Mouse (Mus musculus): ENCODE measurements around the gene Ap1b1. TPM values are rescaled to one million over a fixed set of nuclear protein-coding genes. Genes with fewer than 3 reads are reported as not detected.

The Ap1b1 gene
- polyA plus RNA-seq (2017; shearing (Covaris generic)): 127 TPM

DNA sequence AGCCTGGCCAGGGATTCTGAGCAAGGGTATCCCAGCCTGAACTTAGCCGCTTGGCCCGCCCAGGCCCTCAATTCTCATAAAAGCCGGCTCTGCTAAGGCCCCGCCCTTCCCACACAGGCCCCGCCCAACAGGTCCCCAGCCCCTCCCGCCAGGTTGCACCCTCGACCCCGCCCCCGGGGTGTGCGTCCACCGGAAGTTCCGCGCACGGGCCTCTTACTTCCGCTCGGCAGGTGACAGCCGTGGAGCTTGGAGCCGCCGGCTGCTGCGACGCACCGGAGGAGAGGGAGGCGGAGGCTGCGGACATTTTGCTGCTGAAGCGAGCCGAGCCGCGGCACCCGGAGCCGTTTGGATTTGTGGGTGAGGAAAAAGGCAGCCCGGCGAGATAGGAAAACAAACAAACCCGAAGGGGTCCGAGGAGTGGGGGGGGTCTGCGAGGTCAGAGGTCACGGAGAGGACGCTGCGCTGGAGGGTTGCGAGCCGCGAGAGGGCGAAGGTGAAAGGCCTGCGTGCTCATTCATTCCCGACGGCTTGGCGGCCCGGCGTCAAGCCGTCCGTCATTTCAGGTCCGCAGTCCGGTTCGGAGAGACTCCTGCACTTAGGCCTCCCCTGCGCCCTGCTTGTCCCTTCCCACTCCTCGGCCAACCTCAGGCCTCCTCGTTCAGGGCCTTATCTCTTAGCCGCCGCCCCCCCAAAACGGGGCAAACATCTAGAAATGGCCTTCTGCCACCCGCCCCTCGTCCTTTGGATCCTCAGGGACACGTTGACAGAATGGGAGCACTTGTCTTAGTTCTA is at the start of gene Ap1b1:
Ap1b1 (plus strand) TSS at position 130 of the 792 bp plus-strand sequence.

GRCm38 (mm10) chr11:4947813-4948174 is 38.8 kb upstream of the Ap1b1 start, which contains the start of gene Nefh:
Gene Nefh (minus strand): TSS chr11:4948064.

DNA sequence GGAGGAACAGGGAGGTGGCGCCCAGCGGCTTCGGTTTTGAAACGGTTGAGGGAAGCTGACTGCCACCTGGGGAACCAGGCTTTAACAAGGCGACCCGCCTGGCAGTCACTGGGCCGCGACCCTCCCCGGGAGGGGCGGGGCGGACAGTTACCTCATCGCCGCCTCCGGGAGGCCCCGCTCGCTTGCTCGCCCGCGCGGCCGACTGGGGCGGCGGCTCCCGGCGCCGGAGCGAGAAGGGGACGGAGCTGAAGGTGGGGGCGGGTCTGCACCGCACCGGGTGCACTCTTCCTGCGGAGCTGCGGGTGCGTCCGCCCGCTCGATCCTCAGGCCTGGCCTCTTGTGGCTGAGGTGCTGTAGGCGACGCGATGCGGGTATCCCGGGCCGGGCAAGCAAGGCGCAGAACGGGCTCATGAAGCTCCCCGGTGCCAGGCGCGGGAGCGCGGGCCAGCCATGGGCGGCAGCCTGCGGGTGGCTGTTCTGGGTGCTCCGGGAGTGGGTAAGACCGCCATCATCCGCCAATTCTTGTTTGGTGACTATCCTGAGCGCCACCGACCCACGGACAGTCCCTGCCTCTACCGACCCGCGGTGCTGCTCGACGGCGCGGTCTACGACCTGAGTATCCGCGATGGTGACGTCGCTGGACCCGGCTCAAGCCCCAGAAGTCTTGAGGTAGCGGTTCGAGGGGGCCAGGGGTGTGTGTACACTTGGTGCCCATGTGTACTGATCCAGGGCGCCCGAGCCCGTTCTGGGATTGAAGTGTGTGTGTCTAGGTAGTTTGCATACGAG is 71.4 kb downstream of the Ap1b1 start, which contains the start of gene Rasl10a:
Rasl10a (plus strand) TSS at position 273 of the 786 bp plus-strand sequence.

GRCm38 (mm10) chr11:5065056-5065821 is 78.6 kb downstream of the Ap1b1 start, which contains the start of gene Gas2l1:
Gene Gas2l1 (minus strand): TSS chr11:5065327.

Other genes with a start within 250 kb of the Ap1b1 start
- not detected for gene Cabp7, start 240.0 kb upstream of the Ap1b1 start, polyA plus RNA-seq (2017; shearing (Covaris generic))
- 32.5 TPM for gene Nf2, start 137.3 kb upstream of the Ap1b1 start, polyA plus RNA-seq (2017; shearing (Covaris generic))
- gene Nipsnap1, start 112.9 kb upstream of the Ap1b1 start, polyA plus RNA-seq (2017; shearing (Covaris generic)): 20.4 TPM
- 36.3 TPM for gene Thoc5, start 91.5 kb upstream of the Ap1b1 start, polyA plus RNA-seq (2017; shearing (Covaris generic))
- gene Nefh, start 38.8 kb upstream of the Ap1b1 start, polyA plus RNA-seq (2017; shearing (Covaris generic)): 6.4 TPM
- gene Rasl10a, start 71.3 kb downstream of the Ap1b1 start, polyA plus RNA-seq (2017; shearing (Covaris generic)): not detected
- 0.21 TPM for gene Gas2l1, start 78.5 kb downstream of the Ap1b1 start, polyA plus RNA-seq (2017; shearing (Covaris generic))
- gene Rhbdd3, start 112.1 kb downstream of the Ap1b1 start, polyA plus RNA-seq (2017; shearing (Covaris generic)): 4.1 TPM
- 761 TPM for gene Ewsr1, start 112.4 kb downstream of the Ap1b1 start, polyA plus RNA-seq (2017; shearing (Covaris generic))
- gene Emid1, start 165.4 kb downstream of the Ap1b1 start, polyA plus RNA-seq (2017; shearing (Covaris generic)): 5.1 TPM

Measured in naive thymus-derived CD4-positive, alpha-beta T cell, adult 5 months (primary cell).